Mouse (Mus musculus): ENCODE results near the gene Xxylt1. TPM values are rescaled to one million over a fixed set of nuclear protein-coding genes. Genes with fewer than 3 reads are reported as not detected.
A peak's percentile ranks its signal among the peaks of the same experiment; 100 is the strongest.
"Not testable (repeated sequence)": the region's sequence is repeated elsewhere in the genome, so short reads cannot be mapped to it uniquely, and the experiment has no call there.

Gene Xxylt1
- polyA plus RNA-seq, 1 experiment from 2014 or later: 26.8 TPM

DNA sequence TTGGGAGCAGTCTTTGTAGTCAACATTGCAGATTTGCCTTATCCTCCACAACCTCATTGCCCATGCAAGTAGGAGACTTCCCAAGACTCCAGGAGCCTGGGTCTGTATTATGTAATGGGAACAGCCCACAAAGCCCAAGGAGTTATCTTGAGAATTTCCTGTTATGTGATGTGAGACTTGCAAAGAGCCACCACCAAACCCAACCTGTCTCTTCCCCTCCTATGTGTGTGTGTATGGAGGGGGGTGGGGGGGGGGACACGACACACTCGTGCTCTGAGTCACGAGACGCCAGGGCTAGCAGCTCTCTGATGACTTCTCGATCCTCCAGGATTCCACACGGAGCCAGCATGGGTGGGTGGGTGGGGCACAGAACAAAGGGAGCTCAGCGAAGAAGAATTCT is 75.5 kb downstream of the Xxylt1 start:
- no peaks in the 10 kb centered on the region for H3K27me3 ChIP-seq (ENCODE audit: insufficient read depth, low read length)
- H3K27ac ChIP-seq (ENCODE audit: low read depth): no peak overlapping the region
- H3K4me1 ChIP-seq (ENCODE audit: insufficient read depth): peaks cover 6% of the 10 kb centered on the region; the same call in 1 of the 2 replicates
- 48% methylated on average over 7 of the region's 7 CpGs for WGBS
- no peak for TF ChIP-seq CTCF (IDR thresholded peaks at IDR 0.05; ENCODE audit: low read depth)
- no peak overlapping the region for H3K4me3 ChIP-seq (ENCODE audit: low read depth, low read length)
- H3K9ac ChIP-seq: no peak overlapping the region
- peaks cover 10% of the 10 kb centered on the region; the same call in 1 of the 2 replicates for H3K36me3 ChIP-seq (ENCODE audit: insufficient read depth)
- no peak for ATAC-seq (ENCODE audit: insufficient read depth)
- DNase-seq: no peak
- H3K4me2 ChIP-seq: no peak overlapping the region
- H3K9me3 ChIP-seq (ENCODE audit: low read depth, low read length): no peaks in the 10 kb centered on the region

DNA sequence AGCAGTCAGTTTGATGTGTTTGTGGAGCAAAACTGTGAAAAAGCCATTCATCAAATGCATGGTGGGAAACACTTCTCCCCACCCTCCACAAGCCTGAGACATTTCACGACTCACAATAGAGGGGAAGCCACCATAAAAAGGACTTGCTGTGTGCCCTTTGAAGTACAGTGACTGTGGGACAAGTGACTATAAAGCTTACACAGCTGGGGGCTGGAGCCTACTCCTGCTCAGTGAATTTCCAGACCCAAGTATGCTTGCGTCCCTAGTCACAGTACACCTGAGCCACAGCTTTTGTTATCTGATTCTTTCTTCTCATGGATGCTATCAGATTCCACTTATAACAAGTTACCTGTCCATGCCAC is 76.9 kb downstream of the Xxylt1 start:
- H3K4me1 ChIP-seq (ENCODE audit: insufficient read depth): peaks cover 6% of the 10 kb centered on the region; the same call in 1 of the 2 replicates
- H3K4me3 ChIP-seq (ENCODE audit: low read depth, low read length): no peak overlapping the region
- DNase-seq (no peak), ATAC-seq (ENCODE audit: insufficient read depth) (peak; percentile 30; the same call in 1 of the 2 replicates)
- H3K9me3 ChIP-seq (ENCODE audit: low read depth, low read length): no peaks in the 10 kb centered on the region
- no peak overlapping the region for H3K9ac ChIP-seq
- peak overlapping the region; percentile 52 for H3K27ac ChIP-seq (ENCODE audit: low read depth)
- H3K27me3 ChIP-seq (ENCODE audit: insufficient read depth, low read length): no peaks in the 10 kb centered on the region
- H3K36me3 ChIP-seq (ENCODE audit: insufficient read depth): peaks cover 10% of the 10 kb centered on the region; the same call in 1 of the 2 replicates
- WGBS: 24% methylated on average over 2 of the region's 2 CpGs
- TF ChIP-seq CTCF (IDR thresholded peaks at IDR 0.05; ENCODE audit: low read depth): no peak
- H3K4me2 ChIP-seq: no peak overlapping the region

DNA sequence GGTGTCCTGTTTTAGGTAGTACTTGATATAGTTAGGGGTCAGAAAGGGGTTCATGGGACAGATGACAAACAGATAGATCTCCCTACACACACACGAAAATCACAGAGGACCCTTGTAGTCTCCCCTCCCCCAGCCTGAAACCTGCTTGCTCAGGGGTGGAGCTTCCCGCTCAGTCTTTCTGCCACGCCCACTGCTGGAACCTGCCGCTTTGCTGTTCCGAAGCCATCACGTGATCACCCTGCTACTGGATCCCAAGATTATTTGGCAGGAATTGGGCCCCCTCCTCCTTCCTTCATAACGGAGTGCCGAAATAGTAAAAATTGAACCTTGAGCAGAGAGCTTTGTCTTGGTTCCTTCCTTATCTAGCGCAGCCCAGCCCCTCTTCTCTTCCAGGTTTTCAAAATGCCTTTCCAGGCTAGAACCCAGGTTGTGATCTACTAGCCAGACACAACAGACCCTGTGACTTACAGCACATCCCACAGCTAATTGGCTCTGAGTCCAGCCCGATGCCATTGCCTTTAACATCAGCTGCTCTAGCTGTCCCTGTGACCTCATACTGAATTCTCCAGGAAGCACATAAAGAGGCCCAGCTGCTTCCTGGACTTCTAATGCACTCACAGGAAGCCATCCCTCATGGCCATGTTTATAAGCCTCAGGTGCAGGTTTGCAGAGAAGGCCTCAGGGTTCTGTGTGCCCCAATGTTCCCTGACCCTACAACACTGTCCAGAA is 77.5 kb downstream of the Xxylt1 start:
- DNase-seq: peak; percentile 74

DNA sequence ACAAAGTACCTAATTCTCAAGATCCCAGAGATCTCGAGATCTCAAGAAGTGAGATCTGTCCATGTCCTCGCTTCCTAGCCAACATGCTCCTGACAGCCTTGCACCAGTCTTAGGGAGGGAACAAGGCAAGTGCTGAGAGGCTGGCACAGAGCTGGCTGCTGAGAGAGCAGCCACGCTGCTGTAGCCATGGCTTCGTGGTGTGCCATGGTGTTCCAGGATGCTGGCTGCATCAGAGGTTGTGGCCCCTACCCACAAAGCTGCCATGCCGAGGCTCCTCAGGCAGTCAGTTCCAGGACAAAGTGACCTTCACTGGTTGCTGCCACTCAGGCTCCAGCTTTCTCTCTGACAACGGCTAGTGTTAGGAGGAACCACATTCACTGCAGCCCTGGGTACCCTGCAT is 78.3 kb downstream of the Xxylt1 start:
- peak overlapping the region; percentile 38; the same call in 1 of the 2 replicates for H3K27ac ChIP-seq (ENCODE audit: low read depth)
- DNase-seq (no peak), ATAC-seq (ENCODE audit: insufficient read depth) (no peak)
- H3K4me3 ChIP-seq (ENCODE audit: low read depth, low read length): no peak overlapping the region
- H3K9ac ChIP-seq: no peak overlapping the region
- H3K27me3 ChIP-seq (ENCODE audit: insufficient read depth, low read length): no peaks in the 10 kb centered on the region
- no peaks in the 10 kb centered on the region for H3K9me3 ChIP-seq (ENCODE audit: low read depth, low read length)
- WGBS: 49% methylated on average over 6 of the region's 6 CpGs
- TF ChIP-seq CTCF (IDR thresholded peaks at IDR 0.05; ENCODE audit: low read depth): no peak
- H3K36me3 ChIP-seq (ENCODE audit: insufficient read depth): peaks cover 10% of the 10 kb centered on the region; the same call in 1 of the 2 replicates
- peaks cover 6% of the 10 kb centered on the region; the same call in 1 of the 2 replicates for H3K4me1 ChIP-seq (ENCODE audit: insufficient read depth)
- H3K4me2 ChIP-seq: no peak overlapping the region

More for the DNA sequence above, 77.5 kb downstream of the Xxylt1 start:
- H3K4me2 ChIP-seq: peak overlapping the region; percentile 43; the same call in 1 of the 2 replicates
- not testable (repeated sequence) for H3K4me1 ChIP-seq (ENCODE audit: insufficient read depth); H3K4me3 ChIP-seq (ENCODE audit: low read depth, low read length); H3K9ac ChIP-seq; H3K36me3 ChIP-seq (ENCODE audit: insufficient read depth); H3K27me3 ChIP-seq (ENCODE audit: insufficient read depth, low read length); H3K9me3 ChIP-seq (ENCODE audit: low read depth, low read length)
- H3K27ac ChIP-seq (ENCODE audit: low read depth): peak overlapping the region; percentile 52
- 6% methylated on average over 10 of the region's 10 CpGs for WGBS
- ATAC-seq (ENCODE audit: insufficient read depth): peak; percentile 72

DNA sequence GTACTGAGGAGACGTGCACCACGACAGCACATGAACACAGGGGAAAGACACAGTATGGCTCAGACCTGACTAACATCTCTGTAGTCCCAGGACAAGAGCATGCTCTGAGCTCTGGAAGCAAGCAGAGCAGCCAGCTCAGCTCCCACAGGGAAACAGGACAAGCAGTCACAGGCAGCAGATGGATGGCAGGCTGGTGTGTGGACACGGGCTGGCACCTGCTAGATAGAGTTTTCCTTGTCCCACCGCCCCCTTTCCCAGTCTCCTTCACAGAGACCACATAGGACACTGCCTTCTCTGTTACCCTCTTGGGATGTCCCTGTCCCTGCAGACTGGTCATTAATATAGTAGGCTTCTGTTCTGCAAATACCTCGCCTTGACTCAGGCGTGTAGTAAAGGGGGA is 79.1 kb downstream of the Xxylt1 start:
- Histone ChIP-seq H3K4me3 (ENCODE audit: low read depth, low read length) (no peak overlapping the region), H3K27me3 (ENCODE audit: insufficient read depth, low read length) (no peaks in the 10 kb centered on the region), H3K27ac (ENCODE audit: low read depth) (no peak overlapping the region), H3K4me1 (ENCODE audit: insufficient read depth) (peaks cover 6% of the 10 kb centered on the region; the same call in 1 of the 2 replicates), H3K9me3 (ENCODE audit: low read depth, low read length) (no peaks in the 10 kb centered on the region), H3K4me2 (no peak overlapping the region), H3K36me3 (ENCODE audit: insufficient read depth) (peaks cover 10% of the 10 kb centered on the region; the same call in 1 of the 2 replicates), H3K9ac (no peak overlapping the region)
- DNase-seq: no peak
- no peak for ATAC-seq (ENCODE audit: insufficient read depth)
- WGBS: 82% methylated on average over 6 of the region's 6 CpGs
- TF ChIP-seq CTCF (IDR thresholded peaks at IDR 0.05; ENCODE audit: low read depth): no peak

DNA sequence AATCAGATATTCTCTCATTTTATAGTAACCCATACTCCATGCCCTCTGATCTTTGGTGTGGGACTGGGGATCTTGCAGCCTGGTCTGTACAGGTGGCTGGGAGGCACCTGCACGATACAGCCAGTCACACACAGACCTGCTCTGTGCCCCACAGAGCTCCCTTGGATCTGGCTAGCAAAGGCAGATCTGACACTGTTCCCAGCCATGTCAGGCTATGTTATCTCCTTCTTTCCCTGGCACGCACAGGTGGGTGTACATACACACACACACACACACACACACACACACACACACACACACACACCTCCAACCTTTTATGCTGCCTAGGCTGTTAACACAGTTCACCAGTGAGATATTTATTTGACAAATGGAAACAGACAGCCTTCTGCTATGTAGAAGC is 82.5 kb downstream of the Xxylt1 start:
- Histone ChIP-seq H3K27ac (ENCODE audit: low read depth) (no peak overlapping the region), H3K9ac (no peak overlapping the region), H3K36me3 (ENCODE audit: insufficient read depth) (no peaks in the 10 kb centered on the region), H3K4me1 (ENCODE audit: insufficient read depth) (peaks cover 6% of the 10 kb centered on the region; the same call in 1 of the 2 replicates), H3K27me3 (ENCODE audit: insufficient read depth, low read length) (no peaks in the 10 kb centered on the region), H3K4me2 (no peak overlapping the region), H3K9me3 (ENCODE audit: low read depth, low read length) (no peaks in the 10 kb centered on the region), H3K4me3 (ENCODE audit: low read depth, low read length) (no peak overlapping the region)
- ATAC-seq (ENCODE audit: insufficient read depth) (no peak), DNase-seq (no peak)
- 86% methylated on average over 1 of the region's 2 CpGs for WGBS
- no peak for TF ChIP-seq CTCF (IDR thresholded peaks at IDR 0.05; ENCODE audit: low read depth)

DNA sequence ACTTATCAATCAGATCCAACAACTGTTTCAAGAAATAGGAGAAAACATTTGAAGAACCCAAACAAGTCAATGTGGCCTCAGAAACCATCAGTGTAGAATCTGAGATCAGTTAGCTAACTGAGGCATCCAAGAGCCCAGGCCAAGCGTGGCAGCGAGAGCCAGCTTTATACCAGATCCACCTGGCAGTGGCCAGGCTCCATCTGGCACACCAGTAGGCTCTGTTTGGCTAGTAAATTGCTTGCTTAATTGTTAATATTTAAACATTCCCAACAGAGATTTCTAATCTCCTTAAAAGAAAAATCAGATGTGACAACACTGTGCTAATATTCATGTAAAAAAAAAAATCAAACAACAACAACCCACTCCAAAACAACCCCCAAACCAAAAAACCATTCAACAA is 83.2 kb downstream of the Xxylt1 start:
- no peak for TF ChIP-seq CTCF (IDR thresholded peaks at IDR 0.05; ENCODE audit: low read depth)
- Histone ChIP-seq H3K27me3 (ENCODE audit: insufficient read depth, low read length) (no peaks in the 10 kb centered on the region), H3K4me1 (ENCODE audit: insufficient read depth) (no peaks in the 10 kb centered on the region), H3K27ac (ENCODE audit: low read depth) (no peak overlapping the region), H3K36me3 (ENCODE audit: insufficient read depth) (no peaks in the 10 kb centered on the region), H3K4me2 (no peak overlapping the region), H3K4me3 (ENCODE audit: low read depth, low read length) (no peak overlapping the region), H3K9me3 (ENCODE audit: low read depth, low read length) (no peaks in the 10 kb centered on the region), H3K9ac (no peak overlapping the region)
- DNase-seq (no peak), ATAC-seq (ENCODE audit: insufficient read depth) (no peak)
- 83% methylated on average over 2 of the region's 2 CpGs for WGBS

Data from lung, embryonic 14.5 days (tissue).